Mouse (Mus musculus) spleen, adult 18-20 months (tissue): ENCODE measurements around the gene Pex5l.

Experiments used
- DNase-seq, 2 experiments: peaks; one replicate each; pipeline ENCODE4 v3.0.0; 2022; ENCODE audit warnings: mixed read lengths in 2 of 2

The Pex5l gene

GRCm38 (mm10) chr3:32939802-32940501 lies 203.1 kb downstream of the Pex5l start:
- DNase-seq = no peak

GRCm38 (mm10) chr3:32924168-32924567 lies 218.9 kb downstream of the Pex5l start:
- no peak for DNase-seq

- DNase-seq = no peak
Observed at GRCm38 (mm10) chr3:32910071-32910551, 232.9 kb downstream of the Pex5l start.

GRCm38 (mm10) chr3:32908400-32908799 lies 234.6 kb downstream of the Pex5l start:
- no peak for DNase-seq

GRCm38 (mm10) chr3:32905850-32906779 lies 236.9 kb downstream of the Pex5l start:
- no peak for DNase-seq

- no peak for DNase-seq
Observed at GRCm38 (mm10) chr3:32904599-32904998, 238.4 kb downstream of the Pex5l start.

GRCm38 (mm10) chr3:32903462-32903861 lies 239.6 kb downstream of the Pex5l start:
- DNase-seq = no peak
